Mouse (Mus musculus) CH12.LX (cell line): Measurements from ENCODE around the gene Slc47a1. TPM values are rescaled to one million over a fixed set of nuclear protein-coding genes. Genes with fewer than 3 reads are reported as not detected.

Experiments used
- DNase-seq: peaks from one replicate; pipeline ENCODE4 v3.0.0-alpha.2; 2013; ENCODE audit errors: extremely low read depth
- H3K27ac ChIP-seq: 2 replicates; pipeline ENCODE4 v1.5.1; 2012; ENCODE audit warnings: low read depth, mild to moderate bottlenecking, control low read depth, moderate library complexity; ENCODE audit not compliant: insufficient read depth
- H3K27me3 ChIP-seq: replicated peaks from 2 replicates; pipeline ENCODE3; 2012; ENCODE audit warnings: inconsistent platforms
- H3K36me3 ChIP-seq, 2 experiments: replicated peaks in 1 of 2; 2 replicates each; pipeline versions ENCODE3 to v1.6.1; 2012; ENCODE audit warnings: inconsistent platforms in 1 of 2, low read length in 1 of 2, mild to moderate bottlenecking in 1 of 2, mixed read lengths in 1 of 2, moderate library complexity in 1 of 2; ENCODE audit not compliant: control insufficient read depth in 1 of 2, insufficient read depth in 1 of 2
- H3K4me1 ChIP-seq, 2 experiments: 2 replicates each; pipeline ENCODE4 v1.6.1; 2012; ENCODE audit warnings: inconsistent platforms in 1 of 2, moderate library complexity in 1 of 2; ENCODE audit not compliant: insufficient read depth in 2 of 2, control insufficient read depth in 1 of 2
- H3K4me2 ChIP-seq: 2 replicates; pipeline ENCODE4 v1.6.1; 2012; ENCODE audit warnings: low read depth, mild to moderate bottlenecking, control low read depth; ENCODE audit not compliant: poor library complexity, insufficient read depth, severe bottlenecking
- H3K4me3 ChIP-seq, 3 experiments: fragments of 150-350 bp in 1 of 3; sonication (generic) in 1 of 3; replicated peaks in 1 of 3; 2 replicates each; pipeline versions ENCODE3 to v1.5.1; 2011 to 2012; ENCODE audit warnings: low read depth in 2 of 3, low read length in 2 of 3, mild to moderate bottlenecking in 2 of 3, moderate library complexity in 2 of 3, control low read depth in 1 of 3, improper control_type of control experiment in 1 of 3, inconsistent platforms in 1 of 3, mixed read lengths in 1 of 3; ENCODE audit not compliant: poor library complexity in 1 of 3
- H3K79me2 ChIP-seq: replicated peaks from 2 replicates; pipeline ENCODE4 v1.6.1; 2012; ENCODE audit warnings: mild to moderate bottlenecking, moderate library complexity; ENCODE audit not compliant: control insufficient read depth, poor library complexity, insufficient read depth, severe bottlenecking; ENCODE audit errors: extremely low read depth
- H3K9ac ChIP-seq: 2 replicates; pipeline ENCODE4 v1.6.1; 2012; ENCODE audit warnings: low read depth, mild to moderate bottlenecking, control low read depth, moderate library complexity; ENCODE audit not compliant: insufficient read depth
- H3K9me3 ChIP-seq: replicated peaks from 2 replicates; pipeline ENCODE3; 2012; ENCODE audit warnings: low read length, inconsistent platforms, mixed read lengths
- CHD2 ChIP-seq: IDR thresholded peaks from 2 replicates; pipeline ENCODE4 v1.6.1; 2011; ENCODE audit warnings: low read length, improper control_type of control experiment
- PAX5 ChIP-seq: IDR thresholded peaks from 2 replicates; pipeline ENCODE4 v1.6.1; 2012; ENCODE audit warnings: low read length, inconsistent platforms, mixed read lengths
- RAD21 ChIP-seq: IDR thresholded peaks from 2 replicates; pipeline ENCODE4 v1.6.1; 2011; ENCODE audit warnings: low read depth, mild to moderate bottlenecking, low read length, improper control_type of control experiment, moderate library complexity
- RCOR1 ChIP-seq: conservative IDR thresholded peaks from 2 replicates; pipeline ENCODE4 v1.6.1; 2012; ENCODE audit warnings: low read depth, mild to moderate bottlenecking, inconsistent platforms, low read length, improper control_type of control experiment
- ZC3H11A ChIP-seq: IDR thresholded peaks from 2 replicates; pipeline ENCODE4 v1.6.1; 2012; ENCODE audit warnings: low read depth, mild to moderate bottlenecking, inconsistent platforms, low read length, improper control_type of control experiment
- ZMIZ1 ChIP-seq: IDR thresholded peaks from 2 replicates; pipeline ENCODE4 v1.6.1; 2012; ENCODE audit warnings: low read depth, mild to moderate bottlenecking, inconsistent platforms, low read length, improper control_type of control experiment
- dilution Hi-C: fragments of 300-500 bp; cut with MboI; formaldehyde crosslinking; loops from 2 replicates; pipeline ENCODE4 v1.14.3; 2020; ENCODE audit warnings: low sequenced_read_pairs; ENCODE audit not compliant: extremely low pct_unique_long_range_greater_than_20kb, extremely low pct_ligation_motif_present
- in situ Hi-C: fragments of 300-500 bp; cut with MboI; formaldehyde crosslinking; loops from 3 replicates; pipeline ENCODE4 v1.14.3; 2019; ENCODE audit warnings: low sequenced_read_pairs, low pct_ligation_motif_present, low pct_unique_long_range_greater_than_20kb, mixed read lengths
- polyA plus RNA-seq: library from polyadenylated mRNA; unstranded; fragments of >175 nt; gene quantifications from 2 replicates; pipeline ENCODE4 v1.2.1, GENCODE M21; 2012; ENCODE audit warnings: low read depth; ENCODE audit not compliant: insufficient read length
- total RNA-seq, 2 experiments: library from RNA; depleted of rRNA; stranded (reverse); fragments of 300-350 nt in 1 of 2; fragments of >200 nt in 1 of 2; gene quantifications; 2 replicates each; pipeline ENCODE4 v1.2.3; 2012 to 2014

Gene Slc47a1
- total and polyA plus RNA-seq, 3 experiments = 24.3 to 46.4 (median 29.3) TPM

DNA sequence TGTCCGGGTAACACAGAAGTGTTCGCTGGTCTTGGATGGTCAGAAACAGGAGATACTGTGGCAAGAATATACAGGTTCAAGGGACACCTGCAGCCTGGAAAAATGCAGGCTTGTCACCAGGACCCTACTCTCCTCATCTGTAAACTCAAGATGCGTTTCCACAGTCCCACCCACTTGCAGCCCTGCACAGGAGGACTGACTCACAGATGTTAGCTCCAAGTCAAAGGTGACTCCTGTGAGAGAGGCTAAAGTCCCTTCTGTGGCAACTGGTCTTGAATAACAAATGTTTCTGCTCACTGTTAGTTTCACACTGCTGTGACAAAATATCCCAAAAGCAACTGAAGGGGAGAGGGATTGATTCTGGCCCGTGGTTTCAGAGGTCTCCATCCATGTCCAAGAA, 506 bp upstream of the Slc47a1 start:
- dilution Hi-C loops = no loop called here
- H3K27me3 ChIP-seq = peaks cover 2% of the 10 kb centered on the region
- H3K9me3 ChIP-seq = peaks cover 11% of the 10 kb centered on the region
- H3K4me1 ChIP-seq = peaks cover 0 to 21% of the 10 kb centered on the region in 2 experiments; a peak in 2 of 4 replicates
- TF ChIP-seq ZMIZ1 = no peak
- no peak overlapping the region for H3K27ac ChIP-seq
- no peak overlapping the region for H3K4me3 ChIP-seq
- H3K79me2 ChIP-seq = no peaks in the 10 kb centered on the region
- in situ Hi-C loops = no loop called here
- H3K36me3 ChIP-seq = peaks cover 27 to 83% of the 10 kb centered on the region in 2 experiments
- no peak overlapping the region for H3K9ac ChIP-seq
- no peak for DNase-seq
- no peak overlapping the region for H3K4me2 ChIP-seq

DNA sequence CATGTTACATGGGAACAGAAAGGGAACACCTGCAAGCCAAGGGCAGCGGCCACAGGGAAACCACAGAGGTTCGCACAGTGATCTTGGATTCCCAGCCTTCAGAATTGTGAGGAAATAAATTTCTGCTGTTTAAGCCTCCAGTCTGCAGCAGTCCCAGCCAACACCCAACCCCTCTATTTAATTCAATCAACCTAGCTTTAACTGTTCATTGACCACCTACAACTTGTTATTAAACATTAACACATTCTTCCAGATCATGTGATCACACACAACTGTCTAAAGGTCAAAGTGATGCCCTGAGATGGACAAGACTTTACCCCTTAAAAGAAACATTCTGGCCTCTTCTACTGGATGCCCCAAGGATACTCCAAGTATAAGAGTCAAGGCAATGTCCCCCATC, 9.5 kb downstream of the Slc47a1 start:
- no peak for DNase-seq
- in situ Hi-C loops = no loop called here

DNA sequence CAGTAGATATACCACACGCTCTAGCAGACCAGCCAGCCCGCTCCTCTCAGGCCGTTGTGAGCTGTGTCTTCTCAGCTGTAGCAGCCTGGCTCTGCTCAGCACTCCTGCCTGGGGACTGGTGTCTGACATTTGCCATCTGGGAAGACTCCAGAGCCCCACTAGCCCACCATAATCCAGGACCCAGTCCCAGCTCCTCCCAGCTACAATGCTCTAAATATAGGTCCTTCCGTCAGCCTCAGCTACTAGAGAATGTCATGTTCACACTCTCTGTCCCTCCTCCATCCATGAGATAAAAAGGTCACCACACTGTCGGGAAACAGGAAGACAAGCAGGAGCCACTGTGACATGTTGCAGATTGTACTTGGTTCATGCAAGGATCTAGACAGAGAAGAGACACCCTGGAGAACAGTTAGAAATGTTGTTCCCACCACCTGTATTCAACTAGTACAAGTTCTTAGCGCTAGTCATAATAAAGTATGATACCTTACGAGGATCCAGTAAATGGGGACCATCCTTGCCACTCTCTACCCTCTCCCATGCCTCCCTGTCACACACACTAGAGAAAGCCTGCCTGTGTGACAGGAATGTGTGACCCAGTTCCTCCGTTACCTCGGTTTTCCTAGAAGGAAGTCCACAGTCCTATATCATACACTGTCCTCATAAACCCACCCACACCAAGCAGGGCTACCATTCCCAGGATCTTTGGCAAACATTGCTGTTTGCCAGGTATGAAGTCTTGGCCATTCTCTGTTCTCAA, 11.4 kb downstream of the Slc47a1 start:
- dilution Hi-C loops (no loop called here), in situ Hi-C loops (no loop called here)
- Histone ChIP-seq H3K27me3 (peaks cover 9% of the 10 kb centered on the region), H3K9ac (no peak overlapping the region), H3K4me3 (no peak overlapping the region), H3K27ac (no peak overlapping the region), H3K36me3 (peaks cover 38 to 89% of the 10 kb centered on the region in 2 experiments), H3K79me2 (no peaks in the 10 kb centered on the region), H3K4me1 (no peaks in the 10 kb centered on the region), H3K4me2 (no peak overlapping the region), H3K9me3 (no peaks in the 10 kb centered on the region)
- no peak for TF ChIP-seq CHD2
- no peak for DNase-seq

More for the DNA sequence above, 9.5 kb downstream of the Slc47a1 start:
- dilution Hi-C loops = no loop called here
- Histone ChIP-seq H3K9me3 (no peaks in the 10 kb centered on the region), H3K27me3 (peaks cover 11% of the 10 kb centered on the region), H3K4me3 (no peak overlapping the region), H3K79me2 (no peaks in the 10 kb centered on the region), H3K9ac (no peak overlapping the region), H3K4me1 (no peaks in the 10 kb centered on the region), H3K27ac (no peak overlapping the region), H3K36me3 (peaks cover 42 to 88% of the 10 kb centered on the region in 2 experiments), H3K4me2 (no peak overlapping the region)
- TF ChIP-seq PAX5 (no peak), ZC3H11A (no peak), RAD21 (no peak), RCOR1 (no peak)
